Mouse (Mus musculus) small intestine, adult 2 months (tissue): ENCODE measurements around the gene Hscb. TPM values are rescaled to one million over a fixed set of nuclear protein-coding genes. Genes with fewer than 3 reads are reported as not detected.
A peak's percentile ranks its signal among the peaks of the same experiment; 100 is the strongest.

ENCODE experiments used
- H3K27ac ChIP-seq: fragments of 200-500 bp; 2 replicates; pipeline ENCODE4 v1.5.1; 2012; ENCODE audit warnings: low read depth, low read length, control low read depth, inconsistent platforms; ENCODE audit not compliant: insufficient read depth
- H3K27me3 ChIP-seq: fragments of 200-500 bp; 2 replicates; pipeline ENCODE4 v1.6.1; 2012; ENCODE audit warnings: mild to moderate bottlenecking, moderate library complexity, low read length, inconsistent platforms; ENCODE audit not compliant: control insufficient read depth, insufficient read depth
- H3K36me3 ChIP-seq: fragments of 200-500 bp; 2 replicates; pipeline ENCODE4 v1.6.1; 2012; ENCODE audit warnings: mild to moderate bottlenecking, low read length, control low read depth, inconsistent platforms; ENCODE audit not compliant: control insufficient read depth, insufficient read depth
- H3K4me1 ChIP-seq: fragments of 200-500 bp; 2 replicates; pipeline ENCODE4 v1.6.1; 2012; ENCODE audit warnings: low read length, inconsistent platforms, mixed read lengths; ENCODE audit not compliant: control insufficient read depth, insufficient read depth, insufficient read length
- H3K4me3 ChIP-seq: fragments of 200-500 bp; 2 replicates; pipeline ENCODE4 v1.5.1; 2012; ENCODE audit warnings: low read depth, mild to moderate bottlenecking, control low read depth, inconsistent platforms, low read length, moderate library complexity
- CTCF ChIP-seq: fragments of 200-500 bp; IDR thresholded peaks from 2 replicates; pipeline ENCODE4 v1.5.1; 2012; ENCODE audit warnings: low read depth, mild to moderate bottlenecking, control low read depth, inconsistent platforms, low read length, moderate library complexity, mixed read lengths; ENCODE audit not compliant: insufficient replicate concordance, insufficient read length; ENCODE audit errors: extremely low read depth
- POLR2A ChIP-seq: fragments of 200-500 bp; IDR thresholded peaks from 2 replicates; pipeline ENCODE4 v1.6.1; 2012; ENCODE audit warnings: low read depth, mild to moderate bottlenecking, control low read depth, inconsistent platforms, low read length, moderate library complexity
- WGBS: fragments of 180-500 bp; shearing (Covaris S2); methylation state at CpG from one replicate; pipeline ENCODE4 v1.1.7; 2018; 5-methylcytosine and 5-hydroxymethylcytosine counted together
- polyA plus RNA-seq: library from polyadenylated mRNA; depleted of rRNA; stranded (reverse); fragments of >200 nt; gene quantifications from 2 replicates; pipeline ENCODE4 v1.2.3, GENCODE M21; 2012

The Hscb gene
- polyA plus RNA-seq, 1 experiment, result 10.5 TPM

- H3K36me3 ChIP-seq, result peaks cover 1% of the 10 kb centered on the region; the same call in 1 of the 2 replicates
- peak overlapping the region; percentile 23; the same call in 1 of the 2 replicates for H3K27ac ChIP-seq
- peaks cover 11% of the 10 kb centered on the region for H3K4me1 ChIP-seq
- TF ChIP-seq CTCF (no peak), POLR2A (no peak)
- H3K4me3 ChIP-seq, result peak overlapping the region; percentile 75
- H3K27me3 ChIP-seq, result no peaks in the 10 kb centered on the region
- 78% methylated on average over 4 of the region's 4 CpGs for WGBS
Observed at GRCm38 (mm10) chr5:110807453-110807852, 32.1 kb downstream of the Hscb start.

DNA sequence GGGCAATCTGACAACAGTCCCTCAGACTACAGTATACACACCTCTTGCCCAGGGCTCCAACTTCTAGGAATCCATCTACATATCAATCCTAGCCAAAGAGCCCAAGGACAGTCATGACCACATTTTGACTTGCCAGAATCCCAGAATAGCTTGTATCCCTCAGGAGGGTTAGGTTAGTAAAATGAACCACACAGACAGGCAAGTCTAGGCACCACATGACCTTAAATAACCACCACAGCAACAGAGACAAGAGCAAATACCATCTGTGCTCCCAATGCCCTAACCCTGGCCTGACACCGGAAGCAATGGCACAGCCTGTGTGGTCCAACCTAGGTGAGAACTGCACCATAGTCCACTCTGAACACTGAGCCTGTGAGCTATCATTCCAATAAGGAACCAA is 32.9 kb downstream of the Hscb start:
- H3K4me3 ChIP-seq, result no peak overlapping the region
- H3K36me3 ChIP-seq, result peaks cover 1% of the 10 kb centered on the region; the same call in 1 of the 2 replicates
- peaks cover 11% of the 10 kb centered on the region for H3K4me1 ChIP-seq
- TF ChIP-seq CTCF (no peak), POLR2A (no peak)
- WGBS, result 81% methylated on average over 1 of the region's 1 CpGs
- H3K27me3 ChIP-seq, result no peaks in the 10 kb centered on the region
- H3K27ac ChIP-seq, result no peak overlapping the region

- Histone ChIP-seq H3K4me3 (no peak overlapping the region), H3K4me1 (peaks cover 11% of the 10 kb centered on the region), H3K27ac (no peak overlapping the region), H3K36me3 (peaks cover 1% of the 10 kb centered on the region; the same call in 1 of the 2 replicates), H3K27me3 (no peaks in the 10 kb centered on the region)
- 82% methylated on average over 4 of the region's 4 CpGs for WGBS
- TF ChIP-seq POLR2A (no peak), CTCF (no peak)
Observed at GRCm38 (mm10) chr5:110806154-110806553, 33.4 kb downstream of the Hscb start.

DNA sequence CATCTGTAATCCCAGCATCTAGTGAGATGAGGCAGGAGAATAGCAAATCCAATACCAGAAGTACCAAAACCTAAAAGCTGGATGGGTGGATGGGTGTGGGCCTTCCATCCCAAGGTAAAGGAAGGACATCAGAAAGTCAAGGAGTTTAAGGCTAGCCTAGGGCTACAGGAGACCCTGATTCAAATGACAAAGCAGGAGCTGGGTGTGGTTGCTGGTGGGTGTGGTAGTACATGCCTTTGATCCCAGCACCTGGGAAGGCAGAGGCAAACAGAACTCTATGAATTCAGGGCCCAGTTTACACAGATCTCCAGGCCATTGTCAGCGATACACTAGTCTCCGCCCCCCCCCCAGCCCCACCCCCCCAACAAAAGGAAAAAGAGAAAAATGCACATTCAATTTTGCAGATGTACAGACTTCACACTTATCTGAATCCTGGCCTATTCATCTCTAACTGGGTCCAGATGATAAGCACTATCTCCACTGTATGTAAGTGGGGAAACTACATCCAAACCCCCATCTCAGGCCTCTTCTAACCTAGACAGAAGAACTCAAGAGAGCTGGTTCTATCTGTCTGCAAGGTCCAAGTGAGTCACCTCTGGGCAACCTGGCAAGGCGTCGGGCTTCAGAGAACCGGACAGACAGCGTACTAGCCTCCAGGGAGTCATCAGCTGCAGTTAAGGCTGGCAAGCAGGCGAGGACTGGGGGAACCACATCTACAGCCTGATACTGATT is 35.4 kb downstream of the Hscb start:
- no peak overlapping the region for H3K27ac ChIP-seq
- no peaks in the 10 kb centered on the region for H3K27me3 ChIP-seq
- H3K36me3 ChIP-seq, result peaks cover 1% of the 10 kb centered on the region; the same call in 1 of the 2 replicates
- 73% methylated on average over 7 of the region's 7 CpGs for WGBS
- H3K4me3 ChIP-seq, result no peak overlapping the region
- TF ChIP-seq POLR2A, result no peak
- TF ChIP-seq CTCF, result no peak
- H3K4me1 ChIP-seq, result peaks cover 15% of the 10 kb centered on the region

GRCm38 (mm10) chr5:110802809-110803208 is 36.8 kb downstream of the Hscb start:
- TF ChIP-seq POLR2A (no peak), CTCF (no peak)
- Histone ChIP-seq H3K27ac (no peak overlapping the region), H3K4me1 (peaks cover 10% of the 10 kb centered on the region; the same call in 1 of the 2 replicates), H3K27me3 (no peaks in the 10 kb centered on the region), H3K36me3 (peaks cover 8% of the 10 kb centered on the region), H3K4me3 (no peak overlapping the region)

DNA sequence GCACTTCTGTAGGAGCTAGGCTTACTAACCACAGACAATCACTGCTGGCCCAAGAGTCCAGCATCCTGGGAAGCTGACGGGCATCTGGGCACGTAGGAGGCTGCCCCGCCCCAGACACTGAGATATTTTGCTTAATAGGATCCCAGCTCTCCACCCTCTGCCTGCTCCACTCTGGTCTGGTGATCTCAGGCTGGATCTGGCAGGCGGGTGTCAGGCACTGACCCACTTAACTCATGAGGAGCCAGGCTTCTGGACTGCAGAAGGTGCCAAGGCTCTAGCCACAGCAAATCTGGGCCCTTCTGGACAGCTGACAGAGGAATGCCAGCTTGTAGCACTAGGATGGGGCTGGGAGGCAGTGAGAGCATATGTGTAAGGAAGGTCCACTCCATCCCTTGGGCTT is 37.4 kb downstream of the Hscb start:
- Histone ChIP-seq H3K27me3 (no peaks in the 10 kb centered on the region), H3K4me1 (peaks cover 11% of the 10 kb centered on the region; the same call in 1 of the 2 replicates), H3K36me3 (peaks cover 9% of the 10 kb centered on the region), H3K27ac (no peak overlapping the region), H3K4me3 (no peak overlapping the region)
- 49% methylated on average over 4 of the region's 4 CpGs for WGBS
- TF ChIP-seq CTCF (no peak), POLR2A (no peak)

DNA sequence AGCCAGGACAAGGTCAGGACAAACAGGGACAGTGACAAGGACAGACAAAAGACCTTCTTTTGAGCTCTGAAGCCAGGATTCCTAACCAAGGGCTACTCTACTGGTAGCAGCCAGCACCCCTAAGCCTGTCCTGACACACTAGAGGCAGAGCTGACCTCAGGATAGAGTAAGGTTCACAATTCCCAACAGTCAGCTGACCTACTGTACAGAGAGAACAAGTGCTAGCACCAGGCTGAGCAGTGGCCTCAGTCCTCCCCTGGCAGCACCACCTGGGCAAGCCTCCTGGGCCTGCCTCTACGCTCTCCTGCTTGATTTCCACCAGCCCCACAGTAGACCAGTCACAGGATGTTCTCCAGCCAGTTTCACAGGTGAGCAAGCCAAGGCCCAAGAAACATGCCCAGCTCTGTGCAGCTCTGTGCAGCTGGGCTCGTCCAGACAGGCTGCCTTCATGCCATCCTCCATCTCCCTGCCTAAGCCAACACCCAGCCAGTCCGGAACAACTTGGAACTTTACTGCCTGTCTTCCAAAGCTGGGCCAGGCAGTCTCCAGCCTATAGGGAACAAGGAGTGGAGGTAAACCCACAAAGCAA is 38.4 kb downstream of the Hscb start:
- 71% methylated on average over 3 of the region's 3 CpGs for WGBS
- Histone ChIP-seq H3K4me1 (peaks cover 11% of the 10 kb centered on the region; the same call in 1 of the 2 replicates), H3K27ac (no peak overlapping the region), H3K27me3 (no peaks in the 10 kb centered on the region), H3K36me3 (peaks cover 12% of the 10 kb centered on the region), H3K4me3 (no peak overlapping the region)
- TF ChIP-seq POLR2A (no peak), CTCF (no peak)
